Mouse (Mus musculus): ENCODE measurements around the gene 1700020D05Rik. TPM values are rescaled to one million over a fixed set of nuclear protein-coding genes. Genes with fewer than 3 reads are reported as not detected.

1700020D05Rik gene
- polyA plus RNA-seq, 1 experiment from 2014 or later, result not detected

Other genes with a start within 250 kb of the 1700020D05Rik start
- 15.5 and 18.0 TPM in 2 replicates for gene Pacs1, start 230.7 kb downstream of the 1700020D05Rik start, polyA plus RNA-seq (2015; fragmentation: Nextera tagmentation; extraction: Ambion mirVana)
- 210 and 211 TPM in 2 replicates for gene Sf3b2, start 208.3 kb downstream of the 1700020D05Rik start, polyA plus RNA-seq (2015; fragmentation: Nextera tagmentation; extraction: Ambion mirVana)
- gene Gal3st3, start 205.5 kb downstream of the 1700020D05Rik start, polyA plus RNA-seq (2015; fragmentation: Nextera tagmentation; extraction: Ambion mirVana), result 7.3 and 7.7 TPM in 2 replicates
- not detected in 2 replicates for gene Catsper1, start 168.0 kb downstream of the 1700020D05Rik start, polyA plus RNA-seq (2015; fragmentation: Nextera tagmentation; extraction: Ambion mirVana)
- gene Cst6, start 154.2 kb downstream of the 1700020D05Rik start, polyA plus RNA-seq (2015; fragmentation: Nextera tagmentation; extraction: Ambion mirVana), result 1.00 and 2.1 TPM in 2 replicates
- gene Eif1ad, start 137.0 kb downstream of the 1700020D05Rik start, polyA plus RNA-seq (2015; fragmentation: Nextera tagmentation; extraction: Ambion mirVana), result 44.5 and 45.2 TPM in 2 replicates
- gene Banf1, start 136.6 kb downstream of the 1700020D05Rik start, polyA plus RNA-seq (2015; fragmentation: Nextera tagmentation; extraction: Ambion mirVana), result 441 and 465 TPM in 2 replicates
- 49.6 and 54.7 TPM in 2 replicates for gene Sart1, start 115.1 kb downstream of the 1700020D05Rik start, polyA plus RNA-seq (2015; fragmentation: Nextera tagmentation; extraction: Ambion mirVana)
- gene Tsga10ip, start 101.3 kb downstream of the 1700020D05Rik start, polyA plus RNA-seq (2015; fragmentation: Nextera tagmentation; extraction: Ambion mirVana), result 1.6 and 2.1 TPM in 2 replicates
- gene Drap1, start 78.8 kb downstream of the 1700020D05Rik start, polyA plus RNA-seq (2015; fragmentation: Nextera tagmentation; extraction: Ambion mirVana), result 219 and 232 TPM in 2 replicates
- 34.6 and 41.8 TPM in 2 replicates for gene AI837181, start 78.6 kb downstream of the 1700020D05Rik start, polyA plus RNA-seq (2015; fragmentation: Nextera tagmentation; extraction: Ambion mirVana)
- gene Fosl1, start 56.2 kb downstream of the 1700020D05Rik start, polyA plus RNA-seq (2015; fragmentation: Nextera tagmentation; extraction: Ambion mirVana), result 0.16 TPM in 1 of 2 replicates, not detected in the other
- gene Ccdc85b, start 45.9 kb downstream of the 1700020D05Rik start, polyA plus RNA-seq (2015; fragmentation: Nextera tagmentation; extraction: Ambion mirVana), result 7.6 and 8.0 TPM in 2 replicates
- gene Fibp, start 43.2 kb downstream of the 1700020D05Rik start, polyA plus RNA-seq (2015; fragmentation: Nextera tagmentation; extraction: Ambion mirVana), result 108 TPM in 2 replicates
- gene Ctsw, start 35.3 kb downstream of the 1700020D05Rik start, polyA plus RNA-seq (2015; fragmentation: Nextera tagmentation; extraction: Ambion mirVana), result 3.1 and 7.4 TPM in 2 replicates
- 62.7 and 76.1 TPM in 2 replicates for gene Efemp2, start 29.8 kb downstream of the 1700020D05Rik start, polyA plus RNA-seq (2015; fragmentation: Nextera tagmentation; extraction: Ambion mirVana)
- 50.1 and 52.9 TPM in 2 replicates for gene Mus81, start 15.4 kb downstream of the 1700020D05Rik start, polyA plus RNA-seq (2015; fragmentation: Nextera tagmentation; extraction: Ambion mirVana)
- gene Cfl1, start 13.3 kb downstream of the 1700020D05Rik start, polyA plus RNA-seq (2015; fragmentation: Nextera tagmentation; extraction: Ambion mirVana), result 1,696 and 1,829 TPM in 2 replicates
- 17.2 and 18.3 TPM in 2 replicates for gene Snx32, start 6.8 kb upstream of the 1700020D05Rik start, polyA plus RNA-seq (2015; fragmentation: Nextera tagmentation; extraction: Ambion mirVana)
- gene Ovol1, start 56.9 kb upstream of the 1700020D05Rik start, polyA plus RNA-seq (2015; fragmentation: Nextera tagmentation; extraction: Ambion mirVana), result 0.54 and 0.61 TPM in 2 replicates
- 3.8 and 4.0 TPM in 2 replicates for gene Ap5b1, start 64.2 kb upstream of the 1700020D05Rik start, polyA plus RNA-seq (2015; fragmentation: Nextera tagmentation; extraction: Ambion mirVana)
- gene Rnaseh2c, start 98.1 kb upstream of the 1700020D05Rik start, polyA plus RNA-seq (2015; fragmentation: Nextera tagmentation; extraction: Ambion mirVana), result 76.7 and 80.0 TPM in 2 replicates
- gene Kat5, start 106.5 kb upstream of the 1700020D05Rik start, polyA plus RNA-seq (2015; fragmentation: Nextera tagmentation; extraction: Ambion mirVana), result 30.3 and 31.8 TPM in 2 replicates
- 37.7 and 38.2 TPM in 2 replicates for gene Rela, start 133.7 kb upstream of the 1700020D05Rik start, polyA plus RNA-seq (2015; fragmentation: Nextera tagmentation; extraction: Ambion mirVana)
- gene Sipa1, start 159.9 kb upstream of the 1700020D05Rik start, polyA plus RNA-seq (2015; fragmentation: Nextera tagmentation; extraction: Ambion mirVana), result 23.5 and 24.9 TPM in 2 replicates
- gene Map3k11, start 185.0 kb upstream of the 1700020D05Rik start, polyA plus RNA-seq (2015; fragmentation: Nextera tagmentation; extraction: Ambion mirVana), result 24.4 and 26.8 TPM in 2 replicates
- gene Pcnx3, start 185.1 kb upstream of the 1700020D05Rik start, polyA plus RNA-seq (2015; fragmentation: Nextera tagmentation; extraction: Ambion mirVana), result 11.5 and 13.4 TPM in 2 replicates
- 0.18 and 0.24 TPM in 2 replicates for gene Kcnk7, start 200.6 kb upstream of the 1700020D05Rik start, polyA plus RNA-seq (2015; fragmentation: Nextera tagmentation; extraction: Ambion mirVana)
- gene Ehbp1l1, start 222.5 kb upstream of the 1700020D05Rik start, polyA plus RNA-seq (2015; fragmentation: Nextera tagmentation; extraction: Ambion mirVana), result 92.3 and 97.5 TPM in 2 replicates
- gene Fam89b, start 225.9 kb upstream of the 1700020D05Rik start, polyA plus RNA-seq (2015; fragmentation: Nextera tagmentation; extraction: Ambion mirVana), result 68.6 and 72.3 TPM in 2 replicates
- 27.3 and 31.5 TPM in 2 replicates for gene Ltbp3, start 237.1 kb upstream of the 1700020D05Rik start, polyA plus RNA-seq (2015; fragmentation: Nextera tagmentation; extraction: Ambion mirVana)

Data from heart, embryonic 16.5 days (tissue).